Mouse (Mus musculus) spleen, adult 2 months (tissue): ENCODE results near the gene Tcf3. TPM values are rescaled to one million over a fixed set of nuclear protein-coding genes. Genes with fewer than 3 reads are reported as not detected.

ENCODE experiments used
- DNase-seq, 2 experiments: peaks; one replicate each; pipeline versions ENCODE4 v3.0.0 to v3.0.0-alpha.2; 2012 to 2021; ENCODE audit warnings: low spot score in 2 of 2, low read depth in 1 of 2
- H3K27ac ChIP-seq: fragments of 200-500 bp; 2 replicates; pipeline ENCODE4 v1.5.1; 2012; ENCODE audit warnings: low read length, inconsistent platforms; ENCODE audit not compliant: insufficient read depth
- H3K27me3 ChIP-seq: fragments of 200-500 bp; 2 replicates; pipeline ENCODE4 v1.6.1; 2012; ENCODE audit warnings: mild to moderate bottlenecking, moderate library complexity, low read length, inconsistent platforms; ENCODE audit not compliant: control insufficient read depth, insufficient read depth
- H3K36me3 ChIP-seq: fragments of 200-500 bp; 2 replicates; pipeline ENCODE4 v1.6.1; 2012; ENCODE audit warnings: mild to moderate bottlenecking, low read length, inconsistent platforms; ENCODE audit not compliant: control insufficient read depth, insufficient read depth
- H3K4me1 ChIP-seq: fragments of 200-500 bp; 2 replicates; pipeline ENCODE4 v1.6.1; 2011; ENCODE audit warnings: inconsistent platforms; ENCODE audit not compliant: control insufficient read depth, insufficient read depth, insufficient read length
- H3K4me3 ChIP-seq: fragments of 200-500 bp; 2 replicates; pipeline ENCODE4 v1.5.1; 2011; ENCODE audit warnings: mild to moderate bottlenecking, inconsistent platforms; ENCODE audit not compliant: insufficient read depth, insufficient read length; ENCODE audit errors: extremely low read depth
- CTCF ChIP-seq: fragments of 200-500 bp; IDR thresholded peaks from 2 replicates; pipeline ENCODE4 v1.5.1; 2011; ENCODE audit warnings: mild to moderate bottlenecking, inconsistent platforms; ENCODE audit not compliant: insufficient read depth, insufficient read length, insufficient replicate concordance; ENCODE audit errors: extremely low read depth
- POLR2A ChIP-seq: fragments of 200-500 bp; IDR thresholded peaks from 2 replicates; pipeline ENCODE4 v1.6.1; 2011; ENCODE audit warnings: low read depth, low read length, inconsistent platforms
- WGBS: fragments of 180-500 bp; shearing (Covaris S2); methylation state at CpG from one replicate; pipeline ENCODE4 v1.1.7; 2018; 5-methylcytosine and 5-hydroxymethylcytosine counted together
- polyA plus RNA-seq: library from polyadenylated mRNA; depleted of rRNA; stranded (reverse); fragments of >200 nt; gene quantifications from 2 replicates; pipeline ENCODE4 v1.2.3, GENCODE M21; 2012

Tcf3 gene
- polyA plus RNA-seq, 1 experiment = 173 TPM

- 0 out of 2 replicates have a peak, but pooled peaks cover 1% of the 10 kb centered on the region for H3K27me3 ChIP-seq
- H3K36me3 ChIP-seq = no peaks in the 10 kb centered on the region
- DNase-seq = no peak
- TF ChIP-seq CTCF (no peak), POLR2A (no peak)
- H3K4me3 ChIP-seq = no peak overlapping the region
- 67% methylated on average over 4 of the region's 4 CpGs for WGBS
- no peak overlapping the region for H3K27ac ChIP-seq
- no peaks in the 10 kb centered on the region for H3K4me1 ChIP-seq
These were observed 26.9 kb upstream of the Tcf3 start for GRCm38 (mm10) chr10:80460324-80460723.

GRCm38 (mm10) chr10:80459671-80460070 lies 26.2 kb upstream of the Tcf3 start:
- no peaks in the 10 kb centered on the region for H3K4me1 ChIP-seq
- no peak overlapping the region for H3K4me3 ChIP-seq
- H3K27ac ChIP-seq = no peak overlapping the region
- TF ChIP-seq POLR2A (no peak), CTCF (no peak)
- DNase-seq = no peak
- 90% methylated on average over 11 of the region's 11 CpGs for whole genome bisulfite sequencing
- H3K27me3 ChIP-seq = 0 out of 2 replicates have a peak, but pooled peaks cover 1% of the 10 kb centered on the region
- H3K36me3 ChIP-seq = no peaks in the 10 kb centered on the region

GRCm38 (mm10) chr10:80459236-80459635 lies 25.8 kb upstream of the Tcf3 start:
- Histone ChIP-seq H3K4me3 (no peak overlapping the region), H3K4me1 (no peaks in the 10 kb centered on the region), H3K36me3 (no peaks in the 10 kb centered on the region), H3K27me3 (0 out of 2 replicates have a peak, but pooled peaks cover 1% of the 10 kb centered on the region), H3K27ac (no peak overlapping the region)
- TF ChIP-seq CTCF (no peak), POLR2A (no peak)
- DNase-seq = no peak
- WGBS = 82% methylated on average over 10 of the region's 10 CpGs

- no peaks in the 10 kb centered on the region for H3K27me3 ChIP-seq
- no peaks in the 10 kb centered on the region for H3K4me1 ChIP-seq
- TF ChIP-seq CTCF (no peak), POLR2A (no peak)
- H3K27ac ChIP-seq = no peak overlapping the region
- DNase-seq = no peak
- 82% methylated on average over 5 of the region's 5 CpGs for WGBS
- no peak overlapping the region for H3K4me3 ChIP-seq
- no peaks in the 10 kb centered on the region for H3K36me3 ChIP-seq
These were observed 22.2 kb upstream of the Tcf3 start for GRCm38 (mm10) chr10:80455697-80456096.

- TF ChIP-seq POLR2A (no peak), CTCF (no peak)
- H3K27me3 ChIP-seq = no peaks in the 10 kb centered on the region
- DNase-seq = no peak
- H3K4me1 ChIP-seq = no peaks in the 10 kb centered on the region
- H3K4me3 ChIP-seq = no peak overlapping the region
- no peak overlapping the region for H3K27ac ChIP-seq
- WGBS = 88% methylated on average over 5 of the region's 5 CpGs
- no peaks in the 10 kb centered on the region for H3K36me3 ChIP-seq
These were observed 21.3 kb upstream of the Tcf3 start for GRCm38 (mm10) chr10:80454781-80455180.

- no peak for DNase-seq
These were observed 20.2 kb upstream of the Tcf3 start for GRCm38 (mm10) chr10:80453601-80454000.

GRCm38 (mm10) chr10:80450599-80450998 lies 17.2 kb upstream of the Tcf3 start:
- Histone ChIP-seq H3K36me3 (no peaks in the 10 kb centered on the region), H3K4me1 (no peaks in the 10 kb centered on the region), H3K27ac (no peak overlapping the region), H3K27me3 (no peaks in the 10 kb centered on the region), H3K4me3 (no peak overlapping the region)
- DNase-seq = no peak
- 45% methylated on average over 6 of the region's 6 CpGs for WGBS
- no peak for TF ChIP-seq CTCF
- TF ChIP-seq POLR2A = no peak

More at GRCm38 (mm10) chr10:80453601-80454000, 20.2 kb upstream of the Tcf3 start:
- no peaks in the 10 kb centered on the region for H3K27me3 ChIP-seq
- H3K4me1 ChIP-seq = no peaks in the 10 kb centered on the region
- H3K36me3 ChIP-seq = no peaks in the 10 kb centered on the region
- H3K27ac ChIP-seq = no peak overlapping the region
- TF ChIP-seq CTCF = no peak
- no peak for TF ChIP-seq POLR2A
- 76% methylated on average over 10 of the region's 10 CpGs for WGBS
- H3K4me3 ChIP-seq = no peak overlapping the region
